Mouse (Mus musculus): ENCODE data around the gene Noct. TPM values are rescaled to one million over a fixed set of nuclear protein-coding genes. Genes with fewer than 3 reads are reported as not detected.

Gene Noct
- total RNA-seq, 2 experiments from 2014 or later, result 17.0 to 35.4 TPM

DNA sequence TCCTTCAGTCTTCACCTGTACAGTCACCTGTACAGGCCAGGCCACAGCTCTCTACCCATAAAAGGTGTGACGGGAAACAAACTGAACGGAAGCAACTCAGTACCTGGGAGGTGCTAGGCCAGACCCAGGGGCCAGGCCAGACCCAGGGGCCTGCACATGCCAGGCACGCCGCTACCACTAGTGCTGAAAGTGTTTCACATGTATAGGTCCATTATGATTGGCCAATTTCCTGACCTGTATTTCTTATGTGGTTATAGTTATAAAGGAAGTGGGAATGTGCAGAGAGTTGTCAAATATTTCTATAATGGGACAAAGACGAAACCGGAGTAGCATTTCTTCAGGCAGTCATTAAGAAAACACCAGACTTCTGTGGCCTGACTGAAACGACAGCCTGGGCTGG lies 30.5 kb downstream of the Noct start:
- intact Hi-C loops (cut with DNase I; ENCODE audit: low total_unique reads), result no loop called here
- DNase-seq, result no peak

DNA sequence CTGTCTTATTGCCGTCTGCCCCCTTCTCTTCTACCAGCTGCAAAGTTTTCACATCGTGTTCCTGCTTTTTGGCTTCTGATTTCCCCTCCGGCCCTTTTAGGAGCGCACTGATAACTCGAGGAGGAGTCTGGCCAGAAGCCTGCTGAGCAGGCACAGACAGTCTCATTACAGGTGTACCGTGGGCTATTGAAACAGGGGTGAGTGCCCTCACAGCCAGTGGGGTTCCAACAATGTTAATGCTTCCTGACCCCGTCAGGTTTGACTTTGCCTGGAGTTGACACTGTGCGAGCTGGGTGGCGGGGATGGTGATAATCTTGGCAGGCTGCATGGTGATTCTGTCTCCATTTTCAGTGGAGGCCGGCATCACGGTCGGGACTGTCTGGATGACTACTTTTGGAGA lies 32.2 kb downstream of the Noct start:
- intact Hi-C loops (cut with DNase I; ENCODE audit: low total_unique reads), result no loop called here
- DNase-seq, result no peak

DNA sequence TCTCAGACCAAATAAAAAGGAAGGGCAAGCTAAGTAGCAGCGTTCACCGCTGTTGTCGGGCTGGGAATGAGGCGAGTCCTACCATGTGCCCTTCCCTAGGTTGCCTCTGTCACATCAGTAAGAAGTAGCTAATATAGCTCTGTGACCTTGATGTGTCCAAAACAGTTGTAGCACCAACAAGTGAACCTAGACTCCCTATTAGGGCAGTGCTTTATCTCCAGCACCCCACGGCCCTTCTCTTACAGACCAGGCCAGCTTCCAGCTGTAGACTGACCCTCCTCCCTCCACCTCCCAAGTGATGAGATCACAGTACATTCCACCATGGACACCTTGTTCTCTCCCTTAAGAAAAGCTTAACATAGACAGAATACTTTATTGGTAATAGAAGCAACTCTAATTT lies 33.8 kb downstream of the Noct start:
- intact Hi-C loops (cut with DNase I; ENCODE audit: low total_unique reads), result no loop called here
- no peak for DNase-seq

- intact Hi-C loops (cut with DNase I; ENCODE audit: low total_unique reads), result no loop called here
- no peak for DNase-seq
These were observed 38.7 kb downstream of the Noct start for GRCm38 (mm10) chr3:51262942-51263341.

GRCm38 (mm10) chr3:51268434-51268833 lies 44.2 kb downstream of the Noct start:
- DNase-seq, result peak; percentile 31
- intact Hi-C loops (cut with DNase I; ENCODE audit: low total_unique reads), result no loop called here

GRCm38 (mm10) chr3:51270069-51270817 lies 46.0 kb downstream of the Noct start:
- intact Hi-C loops (cut with DNase I; ENCODE audit: low total_unique reads), result no loop called here
- no peak for DNase-seq

DNA sequence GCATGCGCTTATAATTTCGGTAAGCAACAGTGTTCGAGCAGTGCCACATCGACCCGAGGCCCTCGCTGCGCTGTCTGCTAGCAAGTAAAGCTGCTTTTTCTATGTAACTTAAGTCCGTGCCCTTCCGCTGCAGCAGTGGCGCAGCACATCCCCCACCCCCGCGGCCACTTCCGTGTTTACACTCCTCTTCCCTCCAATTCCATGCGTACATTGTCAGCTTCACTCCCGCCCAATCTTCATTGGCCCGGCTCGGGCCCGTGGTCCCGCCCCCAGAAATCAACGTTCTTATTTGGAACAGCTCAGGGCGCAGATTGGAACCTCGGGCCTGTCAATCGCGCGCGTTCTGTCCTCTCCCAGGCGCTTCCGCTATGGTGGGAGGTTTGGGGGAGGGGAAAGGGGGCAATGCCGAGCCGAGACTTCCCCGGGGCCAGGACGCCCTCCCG lies 51.7 kb downstream of the Noct start:
- intact Hi-C loops (cut with DNase I; ENCODE audit: low total_unique reads), result no loop called here
- DNase-seq, result peak; percentile 97

DNA sequence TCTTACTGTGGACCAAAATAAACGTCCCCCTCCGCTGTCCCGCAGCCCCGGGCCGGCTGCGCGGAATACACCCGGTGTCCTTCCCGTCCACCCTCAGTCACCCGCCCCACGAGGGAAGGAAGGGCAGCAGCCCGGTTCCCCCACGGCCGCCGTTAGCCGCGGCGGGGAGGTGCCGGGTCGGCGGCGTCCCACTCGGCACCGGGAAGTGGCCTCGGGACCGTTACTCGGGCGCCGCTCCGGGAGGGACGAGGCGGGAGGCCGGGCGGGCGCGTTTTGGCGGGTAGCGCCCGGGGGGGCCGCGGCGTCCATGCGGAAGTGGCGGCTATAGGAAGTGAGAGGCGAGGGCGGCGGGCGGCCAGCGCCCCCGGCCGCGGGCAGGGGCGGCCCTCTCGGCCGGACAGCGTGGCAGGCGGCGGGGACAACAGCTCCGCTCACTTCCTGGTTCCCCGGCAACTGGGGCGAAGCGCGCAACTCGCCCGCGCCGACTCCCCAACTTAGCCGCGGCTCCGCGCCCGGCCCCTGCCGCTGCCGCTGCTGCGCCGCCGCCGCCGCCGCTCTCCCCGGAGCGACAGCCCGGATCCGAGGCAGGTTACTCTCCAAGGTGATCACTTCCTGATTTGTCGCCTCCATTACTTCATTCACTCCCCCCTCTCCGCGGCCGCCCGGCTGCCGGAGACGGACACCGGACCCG lies 52.3 kb downstream of the Noct start:
- DNase-seq, result peak; percentile 60
- intact Hi-C loops (cut with DNase I; ENCODE audit: low total_unique reads), result no loop called here

GRCm38 (mm10) chr3:51277201-51278150 lies 53.2 kb downstream of the Noct start:
- peak; percentile 89 for DNase-seq
- intact Hi-C loops (cut with DNase I; ENCODE audit: low total_unique reads), result no loop called here

GRCm38 (mm10) chr3:51278433-51278832 lies 54.2 kb downstream of the Noct start:
- intact Hi-C loops (cut with DNase I; ENCODE audit: low total_unique reads), result no loop called here
- DNase-seq, result no peak

GRCm38 (mm10) chr3:51281727-51282126 lies 57.5 kb downstream of the Noct start:
- intact Hi-C loops (cut with DNase I; ENCODE audit: low total_unique reads), result no loop called here
- DNase-seq, result no peak

DNA sequence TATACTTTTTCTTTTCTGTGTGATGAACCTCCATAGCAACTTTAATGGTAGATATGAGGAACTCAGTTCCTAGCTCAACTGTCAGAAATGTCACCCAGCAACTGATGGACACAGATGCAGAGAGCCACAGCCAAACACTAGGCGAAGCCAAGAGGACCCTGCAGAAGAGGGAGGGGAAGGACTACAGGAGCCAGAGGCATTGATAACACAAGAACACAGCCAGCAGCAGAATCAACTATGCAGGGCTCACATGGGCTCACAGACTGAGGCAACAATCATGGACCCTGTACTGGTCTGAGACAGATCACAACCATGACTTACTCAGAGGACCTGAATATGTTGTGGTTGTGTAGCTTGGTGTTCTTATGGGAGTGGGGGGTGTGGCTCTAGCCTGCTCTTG lies 60.1 kb downstream of the Noct start:
- no peak for DNase-seq
- intact Hi-C loops (cut with DNase I; ENCODE audit: low total_unique reads), result no loop called here

GRCm38 (mm10) chr3:51288880-51289821 lies 64.9 kb downstream of the Noct start:
- intact Hi-C loops (cut with DNase I; ENCODE audit: low total_unique reads), result loop anchor here (5.0 kb wide), 1 partner anchor 63 kb away; no protein-coding TSS in a partner anchor
- DNase-seq, result peak; percentile 71

DNA sequence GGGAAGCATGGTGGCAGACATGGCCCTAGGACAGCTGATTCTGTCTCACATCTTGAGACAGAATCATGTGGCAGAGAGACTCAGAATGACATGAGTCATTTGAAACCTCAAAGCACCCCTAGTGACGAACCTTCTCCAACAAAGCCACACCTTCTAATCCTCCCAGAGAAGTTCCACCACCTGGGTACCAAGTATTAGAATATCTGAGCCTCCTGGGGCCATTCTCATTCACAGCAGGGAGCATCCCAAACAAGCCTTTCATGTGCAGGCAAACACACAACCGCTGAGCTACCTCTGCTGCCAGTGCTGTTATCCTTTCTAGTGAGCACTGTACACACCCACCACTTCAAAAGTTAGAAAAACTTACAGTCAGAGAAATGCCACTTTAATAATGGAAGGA lies 70.0 kb downstream of the Noct start:
- intact Hi-C loops (cut with DNase I; ENCODE audit: low total_unique reads), result no loop called here
- DNase-seq, result no peak

DNA sequence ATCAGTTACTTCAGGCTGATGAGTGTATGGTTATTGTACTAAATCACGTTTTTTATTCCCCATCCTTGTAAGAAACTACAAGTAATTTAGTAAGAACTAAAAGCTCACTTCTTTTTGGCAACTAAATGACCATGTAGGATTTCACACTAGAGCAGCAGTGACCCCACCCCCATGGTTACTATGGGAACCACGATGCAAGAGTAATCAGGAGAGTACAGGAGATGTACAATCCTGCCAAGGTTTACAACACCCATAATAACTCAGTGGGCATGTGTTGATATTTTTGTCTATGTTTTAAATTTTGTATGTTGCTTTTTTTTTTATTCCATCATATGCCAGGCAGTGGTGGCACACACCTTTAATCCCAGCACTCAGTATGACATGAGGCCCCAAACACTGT lies 71.0 kb downstream of the Noct start:
- DNase-seq, result no peak
- intact Hi-C loops (cut with DNase I; ENCODE audit: low total_unique reads), result no loop called here

- intact Hi-C loops (cut with DNase I; ENCODE audit: low total_unique reads), result no loop called here
- no peak for DNase-seq
These were observed 72.5 kb downstream of the Noct start for GRCm38 (mm10) chr3:51296790-51297189.

Measured in gastrocnemius, postnatal 14 days (tissue).